In genomic region chr17:66416841-66417313, GRCm38 (mm10) we compare ENCODE assay signal across 8 mouse cellular contexts. TPM values are rescaled to one million over a fixed set of nuclear protein-coding genes. Genes with fewer than 3 reads are reported as not detected.
DNase-seq lines count a peak whose midpoint lies in the region; ATAC-seq lines count a peak whose summit lies in the region.

No protein-coding gene starts in this region.

- no peaks in the 10 kb centered on the region for H3K9me3 ChIP-seq in heart, embryonic 12.5 days (replicated peaks)
- no peaks in the 10 kb centered on the region for H3K9me3 ChIP-seq in hindbrain, embryonic 13.5 days
- H3K9me3 ChIP-seq in midbrain, embryonic 10.5 days (replicated peaks) = no peaks in the 10 kb centered on the region
- H3K9me3 ChIP-seq in stomach, embryonic 16.5 days (replicated peaks; ENCODE audit: control insufficient read depth, low read length) = no peaks in the 10 kb centered on the region

- no peaks in the 10 kb centered on the region for H3K36me3 ChIP-seq in heart, embryonic 12.5 days
- H3K36me3 ChIP-seq in hindbrain, embryonic 13.5 days = no peaks in the 10 kb centered on the region; the same call in 1 of the 2 replicates
- peaks cover 41% of the 10 kb centered on the region for H3K36me3 ChIP-seq in midbrain, embryonic 10.5 days
- H3K36me3 ChIP-seq in stomach, embryonic 16.5 days (ENCODE audit: control insufficient read depth, insufficient read depth, low read length) = no peaks in the 10 kb centered on the region

- DNase-seq in heart, adult 9 months (ENCODE audit: low spot score in 2 of 2) = no peak
- peak; percentile 57 for DNase-seq in embryo, embryonic 9.5 days (ENCODE audit: extremely low spot score)
- DNase-seq in layer of hippocampus, adult 9-10 months (ENCODE audit: low spot score) = peak; percentile 20
- DNase-seq in midbrain, embryonic 10.5 days (ENCODE audit: low spot score) = no peak
- DNase-seq in urinary bladder, postnatal 10 days (ENCODE audit: low spot score) = no peak

- peaks cover 23% of the 10 kb centered on the region for H3K4me1 ChIP-seq in heart, embryonic 12.5 days (replicated peaks)
- H3K4me1 ChIP-seq in hindbrain, embryonic 13.5 days (replicated peaks) = peaks cover 55% of the 10 kb centered on the region
- H3K4me1 ChIP-seq in midbrain, embryonic 10.5 days = peaks cover 77% of the 10 kb centered on the region
- H3K4me1 ChIP-seq in stomach, embryonic 16.5 days (ENCODE audit: control insufficient read depth, insufficient read depth, low read length) = peaks cover 19% of the 10 kb centered on the region

- no peak overlapping the region for H3K27ac ChIP-seq in heart, embryonic 12.5 days (ENCODE audit: poor library complexity, severe bottlenecking)
- H3K27ac ChIP-seq in hindbrain, embryonic 13.5 days = peak overlapping the region; percentile 87
- H3K27ac ChIP-seq in midbrain, embryonic 10.5 days (replicated peaks) = peak overlapping the region; percentile 69
- no peak overlapping the region for H3K27ac ChIP-seq in stomach, embryonic 16.5 days (ENCODE audit: low read length)

- ATAC-seq in heart, embryonic 12.5 days (ENCODE audit: insufficient number of reproducible peaks, low FRiP score) = no peak; the same call in 1 of the 2 replicates
- ATAC-seq in hindbrain, embryonic 13.5 days (ENCODE audit: low FRiP score) = peak; percentile 62
- 0 out of 2 replicates have a peak, but pooled peaks have one; percentile 46 for ATAC-seq in stomach, embryonic 16.5 days (ENCODE audit: insufficient read depth, low FRiP score)

- WGBS in heart, embryonic 12.5 days = 70% methylated on average over 14 of the region's 14 CpGs
- 20% methylated on average over 14 of the region's 14 CpGs for WGBS in hindbrain, embryonic 13.5 days
- WGBS in midbrain, embryonic 10.5 days = 66% methylated on average over 14 of the region's 14 CpGs
- WGBS in stomach, embryonic 16.5 days = 23% methylated on average over 14 of the region's 14 CpGs

- H3K9ac ChIP-seq in heart, embryonic 12.5 days = no peak overlapping the region
- H3K9ac ChIP-seq in hindbrain, embryonic 13.5 days = peak overlapping the region; percentile 56; the same call in 1 of the 2 replicates
- H3K9ac ChIP-seq in stomach, embryonic 16.5 days (ENCODE audit: low read length) = peak overlapping the region; percentile 17

- no peak overlapping the region for H3K4me3 ChIP-seq in heart, embryonic 12.5 days
- H3K4me3 ChIP-seq in hindbrain, embryonic 13.5 days = peak overlapping the region; percentile 20
- no peak overlapping the region for H3K4me3 ChIP-seq in midbrain, embryonic 10.5 days
- peak overlapping the region; percentile 31 for H3K4me3 ChIP-seq in stomach, embryonic 16.5 days (replicated peaks; ENCODE audit: low read length)

- H3K27me3 ChIP-seq in heart, embryonic 12.5 days (replicated peaks) = 0 out of 2 replicates have a peak, but pooled peaks cover 5% of the 10 kb centered on the region
- H3K27me3 ChIP-seq in hindbrain, embryonic 13.5 days = no peaks in the 10 kb centered on the region
- no peaks in the 10 kb centered on the region for H3K27me3 ChIP-seq in midbrain, embryonic 10.5 days (ENCODE audit: low read depth, poor library complexity, severe bottlenecking)
- no peaks in the 10 kb centered on the region; the same call in 1 of the 2 replicates for H3K27me3 ChIP-seq in stomach, embryonic 16.5 days (ENCODE audit: control insufficient read depth, insufficient read depth, low read length)

- H3K4me2 ChIP-seq in heart, embryonic 12.5 days = peak overlapping the region; percentile 28; the same call in 1 of the 2 replicates
- H3K4me2 ChIP-seq in hindbrain, embryonic 13.5 days = peak overlapping the region; percentile 51
- H3K4me2 ChIP-seq in stomach, embryonic 16.5 days (ENCODE audit: low read depth, low read length) = peak overlapping the region; percentile 44

RNA-seq across cellular contexts. Expression of gene Mtcl1, which starts 32.7 kb away (rescaled TPM):
- 1.4 and 1.7 TPM in 2 replicates for polyA plus RNA-seq in heart, embryonic 12.5 days (2016; fragmentation: Nextera tagmentation; extraction: Ambion mirVana)
- 50.9 TPM in 2 replicates for polyA plus RNA-seq in hindbrain, embryonic 13.5 days (2015; fragmentation: Nextera tagmentation; extraction: Ambion mirVana)
- 45.9 and 65.2 TPM in 2 replicates for polyA plus RNA-seq in midbrain, embryonic 10.5 days (2016; fragmentation: Nextera tagmentation; extraction: Ambion mirVana)
- polyA plus RNA-seq in stomach, embryonic 16.5 days (2015; fragmentation: Nextera tagmentation; extraction: Ambion mirVana) = 4.1 and 6.1 TPM in 2 replicates

Comparison
In these comparisons a context has a peak if more than half of its experiments do, and no peak if none do; other contexts are left out.
1. H3K27ac ChIP-seq: peak in hindbrain, embryonic 13.5 days (single experiment) and midbrain, embryonic 10.5 days (single experiment); none in heart, embryonic 12.5 days (single experiment) and stomach, embryonic 16.5 days (single experiment).
2. H3K4me3 ChIP-seq: peak in hindbrain, embryonic 13.5 days (single experiment) and stomach, embryonic 16.5 days (single experiment); none in heart, embryonic 12.5 days (single experiment) and midbrain, embryonic 10.5 days (single experiment).
3. DNase-seq: peak in embryo, embryonic 9.5 days (single experiment) and layer of hippocampus, adult 9-10 months (single experiment); none in heart, adult 9 months (0 of 2), midbrain, embryonic 10.5 days (single experiment) and urinary bladder, postnatal 10 days (single experiment).
4. Peak in every context shown above with its lines, with median percentiles within 50 percentile points of each other: H3K4me2 ChIP-seq.